Mouse (Mus musculus) right cerebral cortex, postnatal 4 days (tissue): ENCODE measurements around the gene Mchr1.

Experiments used
- DNase-seq: peaks from one replicate; pipeline ENCODE4 v3.0.0-alpha.2; 2022

The Mchr1 gene

DNA sequence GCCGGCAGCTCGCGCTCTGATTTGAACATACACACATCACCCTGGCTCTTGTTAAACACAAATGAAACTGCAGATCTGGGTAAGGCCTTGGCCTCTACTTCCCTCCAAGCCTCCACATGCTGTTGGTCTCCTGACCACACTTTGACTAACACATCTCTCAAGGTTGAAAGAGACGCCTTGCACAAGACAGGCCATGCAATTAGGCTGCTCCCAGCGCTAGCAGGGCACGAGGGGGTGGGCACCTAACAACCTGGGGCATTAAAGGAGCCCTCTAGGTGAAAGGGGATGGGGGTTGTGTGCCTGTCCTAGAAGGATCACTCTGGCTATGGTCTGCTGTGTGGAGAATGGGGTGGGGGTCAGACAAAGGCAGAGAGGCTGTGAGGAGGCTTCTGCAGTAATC lies 43.4 kb downstream of the Mchr1 start:
- no peak for DNase-seq

DNA sequence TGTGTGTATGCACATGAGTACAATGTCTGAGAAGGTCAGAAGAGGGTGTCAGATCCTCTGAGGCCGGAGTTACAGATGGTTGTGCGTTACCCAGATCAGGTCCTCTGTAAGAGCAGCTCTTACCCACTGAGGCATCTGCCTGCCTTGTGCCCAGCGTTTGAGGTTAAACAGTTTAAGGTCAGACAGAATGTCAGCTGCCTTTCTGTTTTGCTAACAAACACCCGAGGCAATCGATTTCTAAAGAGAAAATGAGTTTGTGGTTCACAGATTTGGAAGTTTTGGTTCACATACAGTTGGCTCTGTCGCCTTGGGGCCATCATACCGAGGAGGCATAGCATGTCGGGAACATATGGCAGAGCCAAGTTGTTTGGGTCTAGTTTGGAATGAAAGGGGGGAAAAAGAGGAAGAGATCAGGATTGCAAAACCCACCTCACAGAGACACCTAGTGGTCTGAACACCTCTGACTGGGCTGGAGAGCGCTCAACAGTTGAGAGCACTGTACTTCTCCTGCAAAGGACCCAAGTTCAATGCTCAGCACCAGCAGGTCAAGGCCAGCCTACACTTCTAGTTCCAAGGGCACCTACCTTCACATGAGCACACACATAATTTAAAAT lies 48.9 kb downstream of the Mchr1 start:
- no peak for DNase-seq
